Mouse (Mus musculus): Measurements from ENCODE around the gene Clic3.

GRCm38 (mm10) chr2:25429435-25430180 lies 27.0 kb upstream of the Clic3 start:
- TF ChIP-seq CTCF (conservative IDR thresholded peaks at IDR 0.05 in 1 of 2, IDR thresholded peaks at IDR 0.05 in 1 of 2; ENCODE audit: low read depth in 2 of 2, low read length in 2 of 2) (no peak), MAX (IDR thresholded peaks at IDR 0.05; ENCODE audit: low read length) (no peak), HCFC1 (IDR thresholded peaks at IDR 0.05; ENCODE audit: low read depth, low read length) (no peak), POLR2A (IDR thresholded peaks at IDR 0.05; ENCODE audit: low read depth, low read length) (no peak), ZNF384 (IDR thresholded peaks at IDR 0.05; ENCODE audit: low read depth, low read length) (no peak), EP300 (IDR thresholded peaks at IDR 0.05; ENCODE audit: low read length) (no peak)

Measured in CH12.LX (cell line).